ENCODE assay signal across 8 mouse cellular contexts in genomic region chr5:140663621-140664180, GRCm38 (mm10). TPM values are rescaled to one million over a fixed set of nuclear protein-coding genes. Genes with fewer than 3 reads are reported as not detected.
A peak's percentile ranks its signal among the peaks of the same experiment; 100 is the strongest.
DNase-seq lines count a peak whose midpoint lies in the region; ATAC-seq lines count a peak whose summit lies in the region.

No protein-coding gene starts in this region.

- H3K4me3 ChIP-seq in stomach, embryonic 16.5 days (replicated peaks; ENCODE audit: low read length) = no peak overlapping the region

- intact Hi-C loops in heart, postnatal 25 days (cut with DNase I) = loop anchor here (2.0 kb wide), 2 partner anchors 35 to 123 kb away; no protein-coding TSS in a partner anchor

- peak; percentile 54 for ATAC-seq in erythroid progenitor cell, adult 5-6 weeks (replicated peaks; ENCODE audit: low FRiP score, poor library complexity, severe bottlenecking)
- ATAC-seq in megakaryocyte-erythroid progenitor cell, adult 5-6 weeks (replicated peaks; ENCODE audit: low FRiP score, low TSS enrichment, poor library complexity, severe bottlenecking) = peak; percentile 83
- ATAC-seq in stomach, embryonic 16.5 days (ENCODE audit: insufficient read depth, low FRiP score) = peak; percentile 71

- peaks cover 1% of the 10 kb centered on the region; the same call in 1 of the 2 replicates for H3K9me3 ChIP-seq in stomach, embryonic 16.5 days (replicated peaks; ENCODE audit: control insufficient read depth, low read length)

- H3K27me3 ChIP-seq in stomach, embryonic 16.5 days (ENCODE audit: control insufficient read depth, insufficient read depth, low read length) = no peaks in the 10 kb centered on the region

- no peak overlapping the region for H3K4me2 ChIP-seq in stomach, embryonic 16.5 days (ENCODE audit: low read depth, low read length)

- H3K9ac ChIP-seq in stomach, embryonic 16.5 days (ENCODE audit: low read length) = peak overlapping the region; percentile 49; the same call in 1 of the 2 replicates

- H3K36me3 ChIP-seq in stomach, embryonic 16.5 days (ENCODE audit: control insufficient read depth, insufficient read depth, low read length) = peaks cover 5% of the 10 kb centered on the region

- WGBS in stomach, embryonic 16.5 days = 41% methylated on average over 7 of the region's 7 CpGs

- peak; percentile 48 to 49 for DNase-seq in left cerebral cortex, adult 18-20 months (ENCODE audit: low spot score in 2 of 2)
- DNase-seq in left cerebral cortex, adult 11 months (ENCODE audit: low spot score) = no peak
- peak; percentile 68 for DNase-seq in adrenal gland, postnatal 25 days
- DNase-seq in heart, postnatal 25 days (ENCODE audit: low spot score) = peak; percentile 30
- DNase-seq in layer of hippocampus, postnatal 25 days (ENCODE audit: extremely low spot score in 1 of 2, low spot score in 1 of 2) = peak; percentile 41 to 56

- H3K4me1 ChIP-seq in stomach, embryonic 16.5 days (ENCODE audit: control insufficient read depth, insufficient read depth, low read length) = peaks cover 29% of the 10 kb centered on the region

- peak overlapping the region; percentile 21; the same call in 1 of the 2 replicates for H3K27ac ChIP-seq in stomach, embryonic 16.5 days (ENCODE audit: low read length)

RNA-seq across cellular contexts. Expression of gene Ttyh3, which starts 14.9 kb away (rescaled TPM):
- 100 to 1,000 TPM; 202 to 209 TPM for total RNA-seq in left cerebral cortex, adult 18-20 months (2021)
- 121 and 195 TPM in 2 replicates for total RNA-seq in adrenal gland, postnatal 25 days (2021)
- 21.8 and 26.7 TPM in 2 replicates for total RNA-seq in erythroid progenitor cell, adult 5-6 weeks (2015; ENCODE audit: low replicate concordance)
- total RNA-seq in erythroid progenitor cell, adult 5-6 weeks (2017; ENCODE audit: low replicate concordance) = 21.2 and 23.2 TPM in 2 replicates
- 10 to 100 TPM; 15.6 to 18.6 TPM for total RNA-seq in heart, postnatal 25 days (2021)
- total RNA-seq in layer of hippocampus, postnatal 25 days (2021) = 100 to 1,000 TPM; 247 to 262 TPM
- 26.7 and 32.2 TPM in 2 replicates for total RNA-seq in megakaryocyte-erythroid progenitor cell, adult 5-6 weeks (2014; fragmentation: Nextera tagmentation)
- total RNA-seq in megakaryocyte-erythroid progenitor cell, adult 5-6 weeks (2017) = 5.6 and 8.6 TPM in 2 replicates
- polyA plus RNA-seq in stomach, embryonic 16.5 days (2015; fragmentation: Nextera tagmentation; extraction: Ambion mirVana) = 13.8 and 17.8 TPM in 2 replicates

RNA-seq across cellular contexts. Expression of gene Iqce, which starts 38.5 kb away (rescaled TPM):
- total RNA-seq in left cerebral cortex, adult 18-20 months (2021) = 10 to 100 TPM; 46.5 to 55.3 TPM
- 21.9 and 36.2 TPM in 2 replicates for total RNA-seq in adrenal gland, postnatal 25 days (2021)
- total RNA-seq in erythroid progenitor cell, adult 5-6 weeks (2015; ENCODE audit: low replicate concordance) = 1.7 and 2.5 TPM in 2 replicates
- total RNA-seq in erythroid progenitor cell, adult 5-6 weeks (2017; ENCODE audit: low replicate concordance) = 3.3 and 6.2 TPM in 2 replicates
- 1 to 10 TPM; 4.5 to 7.5 TPM for total RNA-seq in heart, postnatal 25 days (2021)
- total RNA-seq in layer of hippocampus, postnatal 25 days (2021) = 10 to 100 TPM; 38.5 to 60.6 TPM
- 23.0 and 24.6 TPM in 2 replicates for total RNA-seq in megakaryocyte-erythroid progenitor cell, adult 5-6 weeks (2014; fragmentation: Nextera tagmentation)
- 5.6 and 13.0 TPM in 2 replicates for total RNA-seq in megakaryocyte-erythroid progenitor cell, adult 5-6 weeks (2017)
- polyA plus RNA-seq in stomach, embryonic 16.5 days (2015; fragmentation: Nextera tagmentation; extraction: Ambion mirVana) = 19.2 and 21.1 TPM in 2 replicates

RNA-seq across cellular contexts. Expression of gene Brat1, which starts 41.1 kb away (rescaled TPM):
- 10 to 100 TPM; 17.6 to 17.8 TPM for total RNA-seq in left cerebral cortex, adult 18-20 months (2021)
- total RNA-seq in adrenal gland, postnatal 25 days (2021) = 24.7 and 29.4 TPM in 2 replicates
- 0.84 and 2.2 TPM in 2 replicates for total RNA-seq in erythroid progenitor cell, adult 5-6 weeks (2015; ENCODE audit: low replicate concordance)
- 1.9 and 2.0 TPM in 2 replicates for total RNA-seq in erythroid progenitor cell, adult 5-6 weeks (2017; ENCODE audit: low replicate concordance)
- 1 to 10 TPM; 7.2 to 8.4 TPM for total RNA-seq in heart, postnatal 25 days (2021)
- 10 to 100 TPM; 20.5 to 24.4 TPM for total RNA-seq in layer of hippocampus, postnatal 25 days (2021)
- 24.7 and 25.7 TPM in 2 replicates for total RNA-seq in megakaryocyte-erythroid progenitor cell, adult 5-6 weeks (2014; fragmentation: Nextera tagmentation)
- total RNA-seq in megakaryocyte-erythroid progenitor cell, adult 5-6 weeks (2017) = 14.9 and 15.7 TPM in 2 replicates
- 20.4 and 20.7 TPM in 2 replicates for polyA plus RNA-seq in stomach, embryonic 16.5 days (2015; fragmentation: Nextera tagmentation; extraction: Ambion mirVana)

RNA-seq across cellular contexts. Expression of gene Lfng, which starts 56.6 kb away (rescaled TPM):
- 10 to 100 TPM; 17.0 to 17.1 TPM for total RNA-seq in left cerebral cortex, adult 18-20 months (2021)
- 9.6 and 16.8 TPM in 2 replicates for total RNA-seq in adrenal gland, postnatal 25 days (2021)
- total RNA-seq in erythroid progenitor cell, adult 5-6 weeks (2015; ENCODE audit: low replicate concordance) = 19.7 and 20.5 TPM in 2 replicates
- 1.9 and 11.4 TPM in 2 replicates for total RNA-seq in erythroid progenitor cell, adult 5-6 weeks (2017; ENCODE audit: low replicate concordance)
- total RNA-seq in heart, postnatal 25 days (2021) = 10 to 100 TPM in 1 of 2 experiments, 1 to 10 TPM in 1; 7.3 to 10.8 TPM
- total RNA-seq in layer of hippocampus, postnatal 25 days (2021) = 10 to 100 TPM; 20.0 to 29.8 TPM
- 17.6 and 38.9 TPM in 2 replicates for total RNA-seq in megakaryocyte-erythroid progenitor cell, adult 5-6 weeks (2014; fragmentation: Nextera tagmentation)
- 21.3 and 22.9 TPM in 2 replicates for total RNA-seq in megakaryocyte-erythroid progenitor cell, adult 5-6 weeks (2017)
- polyA plus RNA-seq in stomach, embryonic 16.5 days (2015; fragmentation: Nextera tagmentation; extraction: Ambion mirVana) = 21.5 and 21.6 TPM in 2 replicates
